Mouse (Mus musculus): Measurements from ENCODE around the gene Psmd9.

DNA sequence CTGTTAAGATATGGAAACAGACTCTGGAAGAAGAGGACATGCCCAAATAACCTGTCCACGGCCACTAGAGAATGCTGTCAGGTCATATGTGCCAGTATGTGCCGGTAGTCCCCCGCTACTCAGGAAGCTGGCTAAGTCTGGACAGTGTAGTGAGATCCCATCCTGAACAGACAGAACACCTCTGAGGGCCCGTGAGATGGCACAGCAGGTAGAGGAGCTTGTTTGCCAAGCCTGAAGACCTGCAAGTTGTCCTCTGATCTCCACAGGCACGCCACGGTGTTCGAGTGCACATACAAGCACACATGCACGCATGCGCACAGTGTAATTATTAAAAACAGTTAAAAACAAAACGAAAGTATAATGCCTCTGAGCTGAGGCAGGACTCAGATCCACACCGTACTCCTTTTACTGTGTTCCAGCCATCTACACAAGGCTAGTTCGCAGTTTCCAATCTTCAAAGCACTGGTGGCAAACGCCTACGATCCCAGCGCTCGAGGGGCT is 26.3 kb downstream of the Psmd9 start:
- TF ChIP-seq FLI1 (IDR thresholded peaks at IDR 0.05; ENCODE audit: low read length) (no peak), GATA1 (IDR thresholded peaks at IDR 0.05; ENCODE audit: borderline replicate concordance, low read length) (no peak)
